Mouse (Mus musculus) v-Abl transformed pro-B cells (cell line): Measurements from ENCODE around the gene Fam110c.
"Not testable (repeated sequence)": the region's sequence is repeated elsewhere in the genome, so short reads cannot be mapped to it uniquely, and the experiment has no call there.

Experiments
- in situ Hi-C, 2 experiments: fragments of 400-800 bp; cut with MboI; formaldehyde crosslinking; loops; one replicate each; pipeline ENCODE4 v1.15.1; 2025; ENCODE audit not compliant: unreplicated experiment in 2 of 2

Gene Fam110c

GRCm38 (mm10) chr12:31073412-31074354 lies at the start of gene Fam110c:
TSS of gene Fam110c (plus strand) at chr12:31073861.
- in situ Hi-C loops: no loop called here

- in situ Hi-C loops: no loop called here
Observed at GRCm38 (mm10) chr12:31026423-31026822, 47.2 kb upstream of the Fam110c start.

GRCm38 (mm10) chr12:31052066-31052465 lies 21.6 kb upstream of the Fam110c start:
- in situ Hi-C loops: no loop called here

DNA sequence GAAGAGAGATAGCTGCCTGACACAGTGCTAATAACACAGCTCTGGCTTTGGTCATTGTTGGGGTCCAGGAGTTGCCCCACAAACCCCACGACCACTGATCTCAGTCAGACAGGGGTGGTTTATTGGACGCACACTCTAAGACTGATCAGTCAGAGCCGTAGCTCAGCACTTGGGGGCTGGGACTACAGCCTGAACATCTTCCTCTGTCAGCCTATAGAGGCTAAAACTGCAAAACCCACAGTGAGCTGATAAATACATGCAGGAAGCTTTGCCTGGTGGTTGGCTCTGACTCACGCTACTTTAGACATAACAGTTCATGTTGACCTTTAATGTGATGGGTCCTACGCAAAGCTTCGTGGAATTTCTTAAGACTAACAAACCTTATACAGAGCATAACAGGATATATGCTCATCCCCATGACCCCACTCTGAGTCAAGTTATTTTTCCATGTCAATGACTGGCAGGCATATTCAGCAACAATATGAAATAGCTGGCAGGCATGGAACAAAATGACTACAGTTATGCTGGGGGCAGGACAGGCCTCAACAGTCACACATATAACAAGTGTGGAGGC lies 17.3 kb upstream of the Fam110c start:
- in situ Hi-C loops: no loop called here

DNA sequence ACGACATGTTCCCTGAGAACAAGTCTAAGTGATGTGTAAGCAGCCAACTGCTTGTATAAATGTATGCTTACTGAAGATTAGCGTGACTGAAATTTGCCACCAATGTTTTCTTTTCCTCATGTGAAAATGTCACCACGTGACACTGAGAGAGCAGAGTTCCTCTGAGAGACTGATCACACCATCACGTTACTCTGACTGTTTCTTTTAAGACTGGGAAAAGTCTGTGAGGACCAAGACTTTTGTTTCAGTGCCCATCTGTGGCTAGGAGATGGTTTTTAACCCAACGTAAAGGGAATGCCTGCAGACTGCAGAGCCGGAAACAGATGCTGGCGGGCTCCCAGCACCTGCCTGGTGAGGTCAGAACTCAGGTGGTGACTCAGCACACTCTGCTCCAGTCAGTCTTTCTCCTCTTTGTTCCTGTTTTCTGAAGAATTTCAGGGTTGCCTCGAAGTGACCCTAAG lies 14.2 kb upstream of the Fam110c start:
- in situ Hi-C loops: no loop called here

DNA sequence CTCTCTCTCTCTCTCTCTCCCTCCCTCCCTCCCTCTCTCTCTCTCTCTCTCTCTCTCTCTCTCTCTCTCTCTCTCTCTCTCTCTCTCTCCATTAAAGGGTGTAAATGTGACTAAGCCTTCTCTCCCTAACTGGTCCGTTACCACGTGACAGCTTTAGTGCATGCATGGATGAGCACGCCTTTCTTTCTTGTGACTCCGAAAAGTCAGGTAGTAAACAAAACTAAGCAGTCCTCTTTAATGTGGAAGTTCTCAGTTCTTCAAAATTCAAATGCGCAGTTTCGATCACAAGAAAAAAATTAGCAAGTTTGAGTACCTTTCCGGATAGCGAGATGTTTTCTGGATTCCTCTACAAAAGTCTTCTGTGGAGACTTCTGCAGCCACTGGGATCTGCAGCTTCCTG lies 13.4 kb upstream of the Fam110c start:
- in situ Hi-C loops: no loop called here

- in situ Hi-C loops: no loop called here
Observed at GRCm38 (mm10) chr12:31071222-31071621, 2.4 kb upstream of the Fam110c start.

DNA sequence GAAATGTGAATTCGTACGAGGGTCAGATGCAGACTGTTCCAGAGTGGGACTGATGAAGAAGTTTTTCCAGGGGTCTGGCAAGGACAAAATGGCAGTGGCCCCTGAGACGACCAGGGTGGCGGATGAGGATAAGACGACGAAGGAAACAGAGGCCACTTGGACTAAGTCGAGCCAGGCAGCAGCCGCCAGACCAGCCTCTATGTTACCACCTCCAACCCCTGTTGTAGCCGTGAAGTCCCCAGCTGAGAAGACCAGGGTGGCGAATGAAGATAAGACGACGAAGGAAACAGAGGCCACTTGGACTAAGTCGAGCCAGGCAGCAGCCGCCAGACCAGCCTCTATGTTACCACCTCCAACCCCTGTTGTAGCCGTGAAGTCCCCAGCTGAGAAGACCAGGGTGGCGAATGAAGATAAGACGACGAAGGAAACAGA lies 710 bp downstream of the Fam110c start:
- in situ Hi-C loops: not testable (repeated sequence)

DNA sequence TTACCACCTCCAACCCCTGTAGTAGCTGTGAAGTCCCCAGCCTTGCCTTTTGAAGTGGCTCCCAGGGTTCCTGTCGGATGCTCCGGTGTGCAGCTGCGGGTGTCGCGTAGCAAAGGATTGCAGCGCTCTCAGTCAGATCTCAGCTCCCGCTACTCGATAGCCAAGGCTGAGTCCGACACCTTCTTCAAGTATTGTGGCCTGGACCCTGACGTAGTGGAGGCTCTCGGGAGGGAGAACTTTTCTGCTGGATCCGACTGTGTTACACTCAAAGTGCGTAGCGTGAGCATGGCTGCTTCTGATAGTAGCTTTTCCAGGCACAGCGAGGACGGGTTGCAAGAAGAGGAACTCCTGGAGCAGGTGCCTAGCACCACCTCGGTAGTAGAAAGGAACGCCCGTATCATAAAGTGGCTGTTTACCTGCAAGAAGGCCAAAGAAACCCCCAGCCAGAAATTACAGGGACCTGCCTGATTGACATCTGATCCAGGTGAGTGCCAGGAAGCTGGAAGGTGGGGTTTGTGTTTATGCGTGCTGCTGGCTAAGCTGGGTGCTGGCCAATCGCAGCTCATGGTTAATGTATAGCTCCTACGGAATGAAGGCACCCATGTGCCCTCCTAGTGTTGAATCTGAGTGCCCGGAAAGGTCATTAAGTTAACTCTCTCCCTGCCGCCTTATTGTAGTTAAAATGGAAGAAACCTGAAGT lies 1.3 kb downstream of the Fam110c start:
- in situ Hi-C loops: no loop called here

- in situ Hi-C loops: no loop called here
Observed at GRCm38 (mm10) chr12:31077020-31077419, 3.4 kb downstream of the Fam110c start.

DNA sequence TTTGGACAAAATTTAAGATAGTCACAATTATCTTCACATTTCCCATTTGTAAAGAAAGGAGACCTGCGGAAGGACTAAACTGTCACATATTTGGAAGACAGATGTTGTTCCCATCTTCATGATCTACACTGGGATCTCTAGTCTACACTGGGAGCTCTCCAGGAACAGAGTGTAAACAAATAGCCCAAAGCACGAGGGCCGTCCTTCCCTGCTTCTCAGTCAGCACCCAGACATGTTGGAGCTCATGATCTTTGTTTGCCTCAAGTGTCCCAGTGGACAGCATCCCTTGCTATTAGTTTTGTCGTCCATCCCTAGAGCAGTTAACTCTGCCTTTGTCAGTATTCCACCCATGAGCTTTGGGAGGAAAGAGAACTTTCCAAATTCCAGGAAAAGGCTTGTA lies 4.4 kb downstream of the Fam110c start:
- in situ Hi-C loops: no loop called here

- in situ Hi-C loops: no loop called here
Observed at GRCm38 (mm10) chr12:31080352-31080751, 6.7 kb downstream of the Fam110c start.

GRCm38 (mm10) chr12:31080890-31081554 lies 7.4 kb downstream of the Fam110c start:
- in situ Hi-C loops: no loop called here

DNA sequence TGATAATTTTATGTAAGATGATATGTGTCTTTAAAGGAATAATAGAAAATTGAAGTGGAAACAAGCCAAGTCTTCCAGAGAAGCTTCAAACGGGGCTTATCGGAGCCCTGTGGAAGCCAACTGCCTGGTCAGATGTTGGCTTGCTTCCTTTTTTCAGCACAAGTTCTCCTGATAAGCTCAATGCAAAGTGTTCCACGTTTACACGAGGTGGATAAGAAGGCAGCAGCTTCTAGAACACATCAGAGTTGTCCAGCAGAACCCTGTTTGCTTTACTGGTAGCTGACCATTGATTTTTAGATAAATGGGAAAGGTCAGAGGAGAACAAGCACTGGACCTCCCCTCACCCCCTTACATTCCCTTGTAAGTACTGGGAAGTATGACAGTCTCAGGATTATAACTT lies 9.3 kb downstream of the Fam110c start:
- in situ Hi-C loops: no loop called here

- in situ Hi-C loops: no loop called here
Observed at GRCm38 (mm10) chr12:31083407-31083806, 9.7 kb downstream of the Fam110c start.

DNA sequence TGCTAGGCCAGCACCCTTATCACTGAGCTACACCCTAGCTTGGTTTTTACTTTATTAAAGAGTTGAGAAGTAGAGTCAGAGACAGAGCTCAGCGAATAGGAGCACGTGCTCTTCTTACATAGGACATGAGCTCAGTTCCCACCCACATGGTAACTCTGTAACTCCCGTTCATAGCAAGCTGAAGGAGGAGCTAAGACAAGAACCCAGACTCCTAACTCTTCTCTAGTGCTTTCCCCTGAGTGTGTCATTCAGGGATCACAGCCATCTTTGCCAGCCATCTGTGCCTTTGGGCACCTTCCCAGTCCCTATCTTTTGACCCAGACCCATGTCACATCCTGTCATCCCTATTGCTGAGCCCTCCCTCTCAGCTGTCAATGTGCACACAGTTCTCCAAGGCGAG lies 13.4 kb downstream of the Fam110c start:
- in situ Hi-C loops: no loop called here

DNA sequence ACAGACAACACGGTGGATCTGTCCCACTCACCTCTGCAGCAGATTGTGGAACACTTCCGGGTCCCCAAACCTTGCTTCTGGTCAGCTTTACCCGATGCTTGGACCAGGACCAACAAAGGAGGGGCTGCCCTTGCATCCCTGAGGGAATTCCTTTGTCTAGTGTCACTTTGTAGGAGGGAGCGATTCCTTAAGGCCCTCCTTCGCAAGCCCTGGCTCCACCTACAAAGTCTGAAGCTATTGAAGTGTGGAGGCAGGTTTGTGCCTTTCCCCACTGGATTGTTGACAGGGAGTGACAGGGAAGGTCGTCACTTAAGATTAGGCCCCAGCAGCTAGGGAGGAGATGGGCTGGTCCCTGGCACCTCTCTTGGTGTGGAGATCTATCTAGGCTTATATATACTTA lies 16.7 kb downstream of the Fam110c start:
- in situ Hi-C loops: no loop called here

- in situ Hi-C loops: no loop called here
Observed at GRCm38 (mm10) chr12:31090882-31091640, 17.4 kb downstream of the Fam110c start.

- in situ Hi-C loops: no loop called here
Observed at GRCm38 (mm10) chr12:31092481-31092880, 18.8 kb downstream of the Fam110c start.

DNA sequence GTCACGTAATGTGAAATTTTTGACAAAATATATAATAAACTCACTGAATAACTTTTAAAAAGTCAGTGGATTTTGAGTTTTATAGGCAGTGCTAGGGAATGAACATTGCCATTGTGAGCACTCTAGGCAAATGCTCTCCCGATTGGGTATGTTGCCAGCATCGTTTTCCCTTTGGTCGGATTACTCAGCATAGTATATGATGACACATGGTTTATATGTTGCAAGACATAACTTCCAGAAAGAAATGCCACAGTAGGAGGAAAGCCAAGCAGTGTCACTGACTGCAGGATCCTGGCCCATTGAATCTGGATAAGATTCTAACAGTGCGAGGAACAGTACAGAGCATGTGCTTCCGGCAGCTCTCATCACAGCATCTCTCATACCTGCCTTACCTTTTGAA lies 23.5 kb downstream of the Fam110c start:
- in situ Hi-C loops: no loop called here
